Mouse (Mus musculus): ENCODE data around the gene Eif4a1. TPM values are rescaled to one million over a fixed set of nuclear protein-coding genes. Genes with fewer than 3 reads are reported as not detected.
A peak's percentile ranks its signal among the peaks of the same experiment; 100 is the strongest.
"Not testable (repeated sequence)": the region's sequence is repeated elsewhere in the genome, so short reads cannot be mapped to it uniquely, and the experiment has no call there.

The Eif4a1 gene
- polyA plus RNA-seq, 1 experiment: 316 TPM

- H3K27me3 ChIP-seq (ENCODE audit: control insufficient read depth, insufficient read depth, low read length): no peaks in the 10 kb centered on the region
- peak; percentile 98 to 99 for DNase-seq
- peaks cover 34% of the 10 kb centered on the region for H3K4me1 ChIP-seq (ENCODE audit: control insufficient read depth, insufficient read depth, low read length)
- H3K4me3 ChIP-seq (replicated peaks; ENCODE audit: insufficient read depth, low read depth, low read length): no peak overlapping the region
- H3K27ac ChIP-seq (ENCODE audit: insufficient read depth, low read length): peak overlapping the region; percentile 3
- WGBS: 4% methylated on average over 6 of the region's 6 CpGs
- TF ChIP-seq POLR2A (IDR thresholded peaks at IDR 0.05; ENCODE audit: borderline replicate concordance, insufficient read depth, low read length) (peak; percentile 26; the same call in 1 of the 2 replicates), CTCF (IDR thresholded peaks at IDR 0.05; ENCODE audit: borderline replicate concordance, insufficient read depth, low read depth, low read length) (no peak)
Measured at GRCm38 (mm10) chr11:69706775-69707479, 34.7 kb upstream of the Eif4a1 start.

GRCm38 (mm10) chr11:69704613-69705010 lies 32.4 kb upstream of the Eif4a1 start:
- H3K4me3 ChIP-seq (replicated peaks; ENCODE audit: insufficient read depth, low read depth, low read length): no peak overlapping the region
- TF ChIP-seq POLR2A (IDR thresholded peaks at IDR 0.05; ENCODE audit: borderline replicate concordance, insufficient read depth, low read length) (no peak), CTCF (IDR thresholded peaks at IDR 0.05; ENCODE audit: borderline replicate concordance, insufficient read depth, low read depth, low read length) (no peak)
- WGBS: 74% methylated on average over 2 of the region's 2 CpGs

GRCm38 (mm10) chr11:69703814-69704612 lies 31.8 kb upstream of the Eif4a1 start:
- Histone ChIP-seq H3K4me1 (ENCODE audit: control insufficient read depth, insufficient read depth, low read length) (peaks cover 22% of the 10 kb centered on the region), H3K27me3 (ENCODE audit: control insufficient read depth, insufficient read depth, low read length) (no peaks in the 10 kb centered on the region), H3K27ac (ENCODE audit: insufficient read depth, low read length) (no peak overlapping the region), H3K4me3 (replicated peaks; ENCODE audit: insufficient read depth, low read depth, low read length) (no peak overlapping the region)
- TF ChIP-seq POLR2A (IDR thresholded peaks at IDR 0.05; ENCODE audit: borderline replicate concordance, insufficient read depth, low read length): no peak
- TF ChIP-seq CTCF (IDR thresholded peaks at IDR 0.05; ENCODE audit: borderline replicate concordance, insufficient read depth, low read depth, low read length): no peak
- no peak for DNase-seq
- WGBS: 73% methylated on average over 8 of the region's 8 CpGs

More at GRCm38 (mm10) chr11:69704613-69705010, 32.4 kb upstream of the Eif4a1 start:
- Histone ChIP-seq H3K27me3 (ENCODE audit: control insufficient read depth, insufficient read depth, low read length) (no peaks in the 10 kb centered on the region), H3K27ac (ENCODE audit: insufficient read depth, low read length) (no peak overlapping the region), H3K4me1 (ENCODE audit: control insufficient read depth, insufficient read depth, low read length) (peaks cover 28% of the 10 kb centered on the region)
- no peak for DNase-seq

- H3K27ac ChIP-seq (ENCODE audit: insufficient read depth, low read length); DNase-seq; H3K27me3 ChIP-seq (ENCODE audit: control insufficient read depth, insufficient read depth, low read length); H3K4me3 ChIP-seq (replicated peaks; ENCODE audit: insufficient read depth, low read depth, low read length): not testable (repeated sequence)
- WGBS: 86% methylated on average over 3 of the region's 3 CpGs
- H3K4me1 ChIP-seq (ENCODE audit: control insufficient read depth, insufficient read depth, low read length): peaks cover 17% of the 10 kb centered on the region; the same call in 1 of the 2 replicates
Measured at GRCm38 (mm10) chr11:69703381-69703780, 31.2 kb upstream of the Eif4a1 start.

- WGBS: 95% methylated on average over 10 of the region's 10 CpGs
- H3K27me3 ChIP-seq (ENCODE audit: control insufficient read depth, insufficient read depth, low read length); H3K27ac ChIP-seq (ENCODE audit: insufficient read depth, low read length); DNase-seq; H3K4me3 ChIP-seq (replicated peaks; ENCODE audit: insufficient read depth, low read depth, low read length): not testable (repeated sequence)
- peaks cover 12% of the 10 kb centered on the region; the same call in 1 of the 2 replicates for H3K4me1 ChIP-seq (ENCODE audit: control insufficient read depth, insufficient read depth, low read length)
Measured at GRCm38 (mm10) chr11:69702886-69703285, 30.7 kb upstream of the Eif4a1 start.

- TF ChIP-seq CTCF (IDR thresholded peaks at IDR 0.05; ENCODE audit: borderline replicate concordance, insufficient read depth, low read depth, low read length) (no peak), POLR2A (IDR thresholded peaks at IDR 0.05; ENCODE audit: borderline replicate concordance, insufficient read depth, low read length) (no peak)
- 77% methylated on average over 1 of the region's 1 CpGs for WGBS
- no peak for DNase-seq
Measured at GRCm38 (mm10) chr11:69699595-69699994, 27.4 kb upstream of the Eif4a1 start.

GRCm38 (mm10) chr11:69698574-69698973 lies 26.4 kb upstream of the Eif4a1 start:
- no peaks in the 10 kb centered on the region for H3K27me3 ChIP-seq (ENCODE audit: control insufficient read depth, insufficient read depth, low read length)
- no peak for TF ChIP-seq POLR2A (IDR thresholded peaks at IDR 0.05; ENCODE audit: borderline replicate concordance, insufficient read depth, low read length)
- peak; percentile 26; the same call in 1 of the 2 replicates for TF ChIP-seq CTCF (IDR thresholded peaks at IDR 0.05; ENCODE audit: borderline replicate concordance, insufficient read depth, low read depth, low read length)
- H3K4me3 ChIP-seq (replicated peaks; ENCODE audit: insufficient read depth, low read depth, low read length): no peak overlapping the region
- peaks cover 5% of the 10 kb centered on the region; the same call in 1 of the 2 replicates for H3K4me1 ChIP-seq (ENCODE audit: control insufficient read depth, insufficient read depth, low read length)
- H3K27ac ChIP-seq (ENCODE audit: insufficient read depth, low read length): no peak overlapping the region
- DNase-seq: no peak
- 71% methylated on average over 5 of the region's 5 CpGs for WGBS

More at GRCm38 (mm10) chr11:69699595-69699994, 27.4 kb upstream of the Eif4a1 start:
- no peaks in the 10 kb centered on the region for H3K27me3 ChIP-seq (ENCODE audit: control insufficient read depth, insufficient read depth, low read length)
- H3K27ac ChIP-seq (ENCODE audit: insufficient read depth, low read length): no peak overlapping the region
- no peak overlapping the region for H3K4me3 ChIP-seq (replicated peaks; ENCODE audit: insufficient read depth, low read depth, low read length)
- H3K4me1 ChIP-seq (ENCODE audit: control insufficient read depth, insufficient read depth, low read length): peaks cover 5% of the 10 kb centered on the region; the same call in 1 of the 2 replicates

GRCm38 (mm10) chr11:69697396-69697795 lies 25.2 kb upstream of the Eif4a1 start:
- peaks cover 5% of the 10 kb centered on the region; the same call in 1 of the 2 replicates for H3K4me1 ChIP-seq (ENCODE audit: control insufficient read depth, insufficient read depth, low read length)
- WGBS: 94% methylated on average over 3 of the region's 3 CpGs
- H3K27me3 ChIP-seq (ENCODE audit: control insufficient read depth, insufficient read depth, low read length): no peaks in the 10 kb centered on the region
- no peak for DNase-seq
- H3K4me3 ChIP-seq (replicated peaks; ENCODE audit: insufficient read depth, low read depth, low read length): no peak overlapping the region
- no peak overlapping the region for H3K27ac ChIP-seq (ENCODE audit: insufficient read depth, low read length)
- no peak for TF ChIP-seq POLR2A (IDR thresholded peaks at IDR 0.05; ENCODE audit: borderline replicate concordance, insufficient read depth, low read length)
- TF ChIP-seq CTCF (IDR thresholded peaks at IDR 0.05; ENCODE audit: borderline replicate concordance, insufficient read depth, low read depth, low read length): no peak
